Mouse (Mus musculus) adrenal gland, postnatal 25 days (tissue): ENCODE measurements at regions not wholly inside any gene's neighbourhood (a gene's known extent, or its start where the extent isn't known, plus 50 kb on each side); places are given as distances from the start of the nearest gene placed in this dataset.

Source experiments
- DNase-seq: peaks from one replicate; pipeline ENCODE4 v3.0.0; 2021; ENCODE audit warnings: mixed read lengths

GRCm38 (mm10) chr9:47276303-47277005, 253.5 kb upstream of the Cadm1 start:
- DNase-seq, result no peak

GRCm38 (mm10) chr9:47279410-47279809, 250.6 kb upstream of the Cadm1 start:
- peak; percentile 20 for DNase-seq

- DNase-seq, result no peak
Measured at GRCm38 (mm10) chr9:47280146-47280545, 249.8 kb upstream of the Cadm1 start.

GRCm38 (mm10) chr9:47280598-47280997, 249.4 kb upstream of the Cadm1 start:
- no peak for DNase-seq

GRCm38 (mm10) chr9:47283746-47284455, 246.1 kb upstream of the Cadm1 start:
- no peak for DNase-seq

- DNase-seq, result no peak
Measured at GRCm38 (mm10) chr9:47286930-47287722, 242.8 kb upstream of the Cadm1 start.

- DNase-seq, result no peak
Measured at GRCm38 (mm10) chr9:47288587-47289199, 241.3 kb upstream of the Cadm1 start.

- DNase-seq, result no peak
Measured at GRCm38 (mm10) chr9:47300633-47301032, 229.3 kb upstream of the Cadm1 start.

GRCm38 (mm10) chr9:47307125-47307751, 222.7 kb upstream of the Cadm1 start:
- DNase-seq, result peak; percentile 30

- DNase-seq, result peak; percentile 69
Measured at GRCm38 (mm10) chr9:47307752-47308500, 222.0 kb upstream of the Cadm1 start.

- no peak for DNase-seq
Measured at GRCm38 (mm10) chr9:47313433-47313832, 216.5 kb upstream of the Cadm1 start.

- no peak for DNase-seq
Measured at GRCm38 (mm10) chr9:47314236-47314635, 215.7 kb upstream of the Cadm1 start.

GRCm38 (mm10) chr9:47320345-47320744, 209.6 kb upstream of the Cadm1 start:
- no peak for DNase-seq

- no peak for DNase-seq
Measured at GRCm38 (mm10) chr9:47321106-47321789, 208.7 kb upstream of the Cadm1 start.

- DNase-seq, result no peak
Measured at GRCm38 (mm10) chr9:47322293-47322692, 207.7 kb upstream of the Cadm1 start.

GRCm38 (mm10) chr9:47323051-47323450, 206.9 kb upstream of the Cadm1 start:
- DNase-seq, result no peak

GRCm38 (mm10) chr9:47327575-47327974, 202.4 kb upstream of the Cadm1 start:
- DNase-seq, result no peak

GRCm38 (mm10) chr9:47332929-47333328, 197.0 kb upstream of the Cadm1 start:
- DNase-seq, result no peak

GRCm38 (mm10) chr9:47338221-47338620, 191.8 kb upstream of the Cadm1 start:
- DNase-seq, result peak; percentile 28

- no peak for DNase-seq
Measured at GRCm38 (mm10) chr9:47346527-47347111, 183.4 kb upstream of the Cadm1 start.
